Mouse (Mus musculus): Measurements from ENCODE around the gene Olfr518. TPM values are rescaled to one million over a fixed set of nuclear protein-coding genes. Genes with fewer than 3 reads are reported as not detected.

Olfr518 gene
- polyA plus RNA-seq (2015; fragmentation: Nextera tagmentation; extraction: Ambion mirVana) = not detected in 2 replicates

DNA sequence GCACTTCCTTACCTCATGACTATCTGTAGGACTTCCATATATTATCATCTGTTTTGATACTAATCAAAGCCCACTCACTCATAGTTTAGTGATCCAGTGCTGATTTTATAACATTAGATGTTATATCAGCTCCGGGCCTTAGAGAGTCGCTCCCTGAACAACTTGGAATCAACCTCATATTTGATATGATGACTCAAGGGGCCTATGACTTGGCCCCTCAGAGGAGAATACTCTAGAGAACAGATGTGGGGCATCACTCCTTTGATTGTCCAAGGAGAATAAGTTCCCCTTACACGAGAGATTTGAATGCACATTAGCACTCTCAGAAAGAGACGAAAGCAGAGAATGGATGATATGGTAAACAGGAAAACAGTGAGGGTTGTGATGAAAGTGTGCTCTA lies at the start of gene Olfr518:
TSS of gene Olfr518 (minus strand) at position 101 of the 400 bp plus-strand sequence.

DNA sequence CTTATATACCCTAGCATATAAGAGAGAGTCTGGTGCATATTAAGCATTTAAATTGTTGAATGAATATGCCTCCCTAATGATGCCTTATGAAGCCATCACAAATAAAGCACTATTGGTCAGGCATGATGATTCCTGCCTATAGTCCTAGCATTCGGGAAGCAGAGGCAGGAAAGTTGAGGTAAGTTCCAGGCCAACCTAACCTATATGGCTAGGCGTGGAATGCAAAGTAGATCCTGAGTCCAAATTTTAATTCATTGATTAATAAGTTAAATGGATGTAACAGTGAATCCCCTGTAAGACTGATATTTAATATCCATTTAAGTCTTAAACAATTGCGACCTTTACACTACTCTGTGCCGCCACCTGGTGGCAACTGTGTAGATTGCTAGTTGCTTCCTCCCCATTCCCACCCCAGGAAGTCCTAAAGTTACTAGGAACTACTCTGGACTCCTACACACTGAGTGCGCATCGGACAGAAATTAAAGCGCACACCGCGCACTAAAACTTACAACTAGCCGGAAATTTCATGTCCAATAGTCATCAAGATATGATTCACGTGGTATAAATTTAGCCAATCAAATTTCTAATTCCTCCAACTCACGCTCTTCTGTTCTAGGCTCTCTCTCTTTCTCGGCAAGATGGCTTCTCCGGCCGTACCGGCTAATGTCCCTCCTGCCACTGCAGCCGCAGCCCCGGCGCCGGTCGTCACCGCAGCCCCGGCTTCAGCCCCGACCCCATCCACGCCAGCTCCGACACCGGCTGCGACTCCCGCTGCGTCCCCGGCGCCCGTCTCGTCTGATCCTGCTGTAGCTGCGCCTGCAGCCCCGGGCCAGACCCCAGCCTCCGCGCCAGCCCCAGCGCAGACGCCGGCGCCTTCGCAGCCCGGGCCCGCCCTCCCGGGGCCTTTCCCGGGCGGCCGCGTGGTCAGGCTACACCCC lies 49.3 kb upstream of the Olfr518 start, which contains the start of gene Eif3f:
TSS of gene Eif3f (plus strand) at position 624 of the 938 bp plus-strand sequence.

DNA sequence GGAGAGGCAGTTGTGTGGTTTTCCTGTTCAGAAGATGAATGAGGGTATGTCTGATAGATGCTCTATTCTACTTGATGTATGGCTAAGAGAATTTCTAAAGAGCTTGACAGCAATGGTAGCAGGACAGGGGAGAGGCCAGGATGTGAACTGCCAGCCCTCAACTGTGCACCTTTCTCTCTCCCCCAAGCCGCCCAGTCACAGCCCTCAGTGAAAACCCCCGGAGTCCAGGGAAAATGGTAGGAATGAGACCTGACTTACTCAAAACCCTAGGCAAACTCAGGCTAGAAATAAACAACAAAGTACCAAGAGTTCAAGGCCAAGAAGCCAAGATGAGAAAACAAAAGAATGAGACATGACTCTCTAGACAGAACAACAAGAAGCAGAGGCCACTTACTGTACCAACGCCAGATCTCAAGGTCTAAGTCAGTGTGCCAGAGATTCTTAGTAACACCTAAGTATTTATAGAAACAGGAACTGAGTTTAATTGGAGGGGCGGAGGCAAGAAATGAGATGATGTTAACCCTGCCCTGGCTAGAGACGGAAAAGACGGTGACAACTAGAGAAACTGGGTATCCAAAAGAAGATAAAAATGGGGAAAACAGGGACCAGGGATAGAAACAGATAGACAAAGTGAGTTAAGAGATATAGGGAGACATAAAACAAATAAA lies 45.1 kb upstream of the Olfr518 start, which contains the start of gene Nlrp10:
TSS of gene Nlrp10 (minus strand) at position 453 of the 668 bp plus-strand sequence.

DNA sequence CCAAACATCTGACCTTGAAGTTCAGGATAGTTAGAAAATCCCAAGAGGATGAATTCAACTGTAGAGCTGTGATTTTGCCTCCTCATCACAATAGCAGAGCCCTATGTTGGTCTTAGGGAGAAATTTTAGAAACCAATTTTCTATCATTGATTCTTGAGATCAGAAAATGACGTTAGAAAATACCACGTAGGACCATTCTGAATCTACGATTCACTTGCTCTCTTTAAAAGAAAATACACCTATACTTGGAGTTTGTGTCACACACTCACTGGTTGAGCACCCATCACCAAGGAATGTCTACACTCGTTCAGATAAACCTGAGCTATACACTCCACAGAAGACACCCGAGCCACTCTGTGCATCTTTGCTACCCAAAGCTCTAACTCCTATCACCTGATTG lies 9.5 kb upstream of the Olfr518 start, which contains the start of gene Olfr519:
TSS of gene Olfr519 (minus strand) at position 101 of the 400 bp plus-strand sequence.

DNA sequence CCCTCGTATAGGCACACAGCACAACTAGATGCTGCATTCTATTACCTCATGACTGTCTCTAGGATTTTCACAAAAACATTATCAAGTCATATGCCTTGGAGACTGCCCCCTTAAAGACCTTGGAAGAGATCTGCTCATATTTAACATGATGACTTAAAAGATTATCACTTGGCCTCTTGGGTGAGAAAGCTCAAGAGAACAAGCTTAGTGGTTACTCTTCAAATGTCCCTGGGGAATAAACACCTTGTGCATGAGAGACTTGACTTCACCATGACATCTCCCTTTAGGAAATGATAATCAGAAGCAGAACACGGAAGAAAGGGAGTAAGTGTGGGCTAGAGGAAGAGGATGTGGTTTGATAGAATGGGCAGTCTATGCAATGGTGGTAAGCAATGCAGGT lies 12.5 kb downstream of the Olfr518 start, which contains the start of gene Olfr517:
TSS of gene Olfr517 (minus strand) at position 101 of the 400 bp plus-strand sequence.

DNA sequence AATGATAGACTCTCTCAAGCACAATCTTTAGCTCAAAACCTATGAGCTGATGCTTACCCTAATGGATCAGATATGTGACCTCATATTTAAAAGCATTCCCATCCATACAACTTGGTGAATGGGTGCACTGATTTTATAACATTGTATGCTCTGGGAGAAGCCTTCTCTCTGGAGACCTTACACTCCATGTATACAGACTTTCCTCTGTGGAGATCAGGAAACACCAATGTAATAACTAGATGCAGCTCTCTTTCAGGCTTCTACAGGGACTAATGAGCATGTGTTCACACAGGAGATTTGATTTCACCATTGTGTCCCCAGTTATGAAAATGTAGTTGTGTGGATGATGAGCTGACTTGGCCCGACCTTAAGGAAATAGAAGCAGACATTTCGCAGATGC lies 34.4 kb downstream of the Olfr518 start, which contains the start of gene Olfr516:
TSS of gene Olfr516 (minus strand) at position 101 of the 400 bp plus-strand sequence.

Other genes starting within 250 kb of the Olfr518 start
- gene Olfr509, start 233.1 kb downstream of the Olfr518 start, polyA plus RNA-seq (2015; fragmentation: Nextera tagmentation; extraction: Ambion mirVana) = not detected in 2 replicates
- not detected in 2 replicates for gene Olfr510, start 218.6 kb downstream of the Olfr518 start, polyA plus RNA-seq (2015; fragmentation: Nextera tagmentation; extraction: Ambion mirVana)
- not detected in 2 replicates for gene Olfr512, start 171.7 kb downstream of the Olfr518 start, polyA plus RNA-seq (2015; fragmentation: Nextera tagmentation; extraction: Ambion mirVana)
- not detected in 2 replicates for gene Olfr513, start 134.0 kb downstream of the Olfr518 start, polyA plus RNA-seq (2015; fragmentation: Nextera tagmentation; extraction: Ambion mirVana)
- not detected in 2 replicates for gene Olfr514, start 59.0 kb downstream of the Olfr518 start, polyA plus RNA-seq (2015; fragmentation: Nextera tagmentation; extraction: Ambion mirVana)
- gene Olfr516, start 34.5 kb downstream of the Olfr518 start, polyA plus RNA-seq (2015; fragmentation: Nextera tagmentation; extraction: Ambion mirVana) = not detected in 2 replicates
- not detected in 2 replicates for gene Olfr517, start 12.6 kb downstream of the Olfr518 start, polyA plus RNA-seq (2015; fragmentation: Nextera tagmentation; extraction: Ambion mirVana)
- not detected in 2 replicates for gene Olfr519, start 9.4 kb upstream of the Olfr518 start, polyA plus RNA-seq (2015; fragmentation: Nextera tagmentation; extraction: Ambion mirVana)
- 0.05 TPM in 1 of 2 replicates, not detected in the other for gene Nlrp10, start 45.2 kb upstream of the Olfr518 start, polyA plus RNA-seq (2015; fragmentation: Nextera tagmentation; extraction: Ambion mirVana)
- 87.8 and 88.1 TPM in 2 replicates for gene Eif3f, start 49.4 kb upstream of the Olfr518 start, polyA plus RNA-seq (2015; fragmentation: Nextera tagmentation; extraction: Ambion mirVana)
- 23.0 and 29.6 TPM in 2 replicates for gene Tub, start 65.3 kb upstream of the Olfr518 start, polyA plus RNA-seq (2015; fragmentation: Nextera tagmentation; extraction: Ambion mirVana)
- 35.2 and 35.6 TPM in 2 replicates for gene Ric3, start 198.3 kb upstream of the Olfr518 start, polyA plus RNA-seq (2015; fragmentation: Nextera tagmentation; extraction: Ambion mirVana)

Data from neural tube, postnatal 0 days (tissue).